Mouse (Mus musculus) kidney, adult 2 months (tissue): ENCODE measurements around the gene Tbx2.

ENCODE experiments used
- CTCF ChIP-seq: fragments of 200-500 bp; conservative IDR thresholded peaks from 2 replicates; pipeline ENCODE4 v1.5.1; 2011; ENCODE audit warnings: low read depth, mild to moderate bottlenecking, control low read depth, low read length, moderate library complexity, mixed read lengths; ENCODE audit not compliant: insufficient read depth, insufficient read length
- POLR2A ChIP-seq: fragments of 200-500 bp; IDR thresholded peaks from one replicate; pipeline ENCODE4 v1.6.1; 2011; ENCODE audit warnings: low read depth, low read length, control low read depth

DNA sequence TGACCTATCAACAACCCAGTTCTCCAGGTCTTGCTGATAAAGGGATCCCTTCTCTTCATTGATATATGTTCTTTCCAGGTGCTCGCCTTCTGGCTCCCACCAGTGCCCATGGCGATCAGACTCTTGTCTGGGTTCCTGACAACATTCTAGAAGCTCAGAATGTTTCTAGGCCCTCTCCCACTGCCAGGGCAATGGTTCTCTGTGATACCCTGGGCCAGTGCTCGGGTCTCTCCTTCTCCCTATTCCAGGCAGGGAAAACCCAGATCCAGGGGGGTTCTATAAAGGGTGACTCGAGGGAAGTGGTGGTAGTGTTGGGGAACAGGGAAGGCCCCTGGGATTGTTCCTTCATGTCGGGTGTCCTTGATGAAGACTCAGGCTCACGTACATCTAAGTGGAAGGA is 17.9 kb downstream of the Tbx2 start, which contains the start of gene Gm11444:
- no peak for TF ChIP-seq CTCF
- TF ChIP-seq POLR2A, result no peak
